Mouse (Mus musculus): ENCODE results near the gene Ctdspl. TPM values are rescaled to one million over a fixed set of nuclear protein-coding genes. Genes with fewer than 3 reads are reported as not detected.

Ctdspl gene
- polyA plus RNA-seq, 1 experiment from 2014 or later: 27.8 TPM

GRCm38 (mm10) chr9:119092473-119093418 lies 166.5 kb downstream of the Ctdspl start:
- TF ChIP-seq CTCF (IDR thresholded peaks at IDR 0.05): no peak
- no peak for TF ChIP-seq EP300 (IDR thresholded peaks at IDR 0.05)
- DNase-seq (ENCODE audit: low spot score) (peak; percentile 53), ATAC-seq (no peak)
- Histone ChIP-seq H3K4me2 (replicated peaks; ENCODE audit: low read depth, low read length) (peak overlapping the region; percentile 84), H3K4me1 (ENCODE audit: insufficient read depth, low read depth, low read length) (0 out of 2 replicates have a peak, but pooled peaks cover 3% of the 10 kb centered on the region), H3K9ac (replicated peaks; ENCODE audit: low read depth) (peak overlapping the region; percentile 40), H3K27me3 (replicated peaks; ENCODE audit: insufficient read depth, low read length) (no peaks in the 10 kb centered on the region), H3K4me3 (ENCODE audit: low read depth, low read length) (peak overlapping the region; percentile 54), H3K36me3 (ENCODE audit: insufficient read depth, low read length) (no peaks in the 10 kb centered on the region), H3K27ac (ENCODE audit: low read length) (peak overlapping the region; percentile 73), H3K9me3 (ENCODE audit: low read length) (no peaks in the 10 kb centered on the region)
- WGBS: 4% methylated on average over 45 of the region's 45 CpGs

Small RNA genes within 50 kb of the gene (microRNA-seq; reads per million reads assigned to microRNA genes)
- gene Mir26a-1: 24.0 reads per million, percentile 31 among the genes with 10 or more reads in this experiment

Other genes with a start within 250 kb of the Ctdspl start
- gene Vill, start 126.3 kb downstream of the Ctdspl start, polyA plus RNA-seq (2015; fragmentation: Nextera tagmentation; extraction: Ambion mirVana): 16.6 and 20.0 TPM in 2 replicates
- 9.1 and 10.4 TPM in 2 replicates for gene Plcd1, start 167.0 kb downstream of the Ctdspl start, polyA plus RNA-seq (2015; fragmentation: Nextera tagmentation; extraction: Ambion mirVana)
- gene Dlec1, start 176.0 kb downstream of the Ctdspl start, polyA plus RNA-seq (2015; fragmentation: Nextera tagmentation; extraction: Ambion mirVana): 0.57 and 0.64 TPM in 2 replicates
- 5.8 and 7.0 TPM in 2 replicates for gene Acaa1b, start 230.6 kb downstream of the Ctdspl start, polyA plus RNA-seq (2015; fragmentation: Nextera tagmentation; extraction: Ambion mirVana)
- gene Gm47289, start 232.7 kb downstream of the Ctdspl start, polyA plus RNA-seq (2015; fragmentation: Nextera tagmentation; extraction: Ambion mirVana): not detected in 2 replicates